Mouse (Mus musculus) urinary bladder, adult 18-20 months (tissue): ENCODE data around the gene Olfr1286.

Source experiments
- DNase-seq, 2 experiments: peaks; one replicate each; pipeline ENCODE4 v3.0.0; 2022; ENCODE audit warnings: low spot score in 2 of 2, mixed read lengths in 2 of 2

The Olfr1286 gene

DNA sequence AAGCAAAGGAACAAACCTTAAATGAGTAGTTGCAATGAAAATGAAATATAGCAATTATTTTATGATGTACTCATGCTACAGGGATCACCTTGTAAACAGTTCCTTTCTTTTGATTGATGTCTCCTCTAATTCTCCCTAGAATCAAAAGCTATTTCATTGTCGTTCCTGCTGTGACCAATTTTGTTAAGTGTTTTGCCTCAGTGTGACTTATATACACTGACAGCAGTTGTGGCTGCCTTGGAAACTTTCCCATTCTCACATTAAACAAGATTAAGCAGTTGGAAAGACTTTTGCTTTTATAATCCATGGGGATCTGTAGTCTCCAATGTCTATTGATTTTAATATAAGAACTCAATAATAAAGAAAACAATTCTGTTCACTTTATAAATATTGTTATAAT, at the start of gene Olfr1286:
TSS of gene Olfr1286 (minus strand) at position 185 of the 400 bp plus-strand sequence.
- no peak for DNase-seq

DNA sequence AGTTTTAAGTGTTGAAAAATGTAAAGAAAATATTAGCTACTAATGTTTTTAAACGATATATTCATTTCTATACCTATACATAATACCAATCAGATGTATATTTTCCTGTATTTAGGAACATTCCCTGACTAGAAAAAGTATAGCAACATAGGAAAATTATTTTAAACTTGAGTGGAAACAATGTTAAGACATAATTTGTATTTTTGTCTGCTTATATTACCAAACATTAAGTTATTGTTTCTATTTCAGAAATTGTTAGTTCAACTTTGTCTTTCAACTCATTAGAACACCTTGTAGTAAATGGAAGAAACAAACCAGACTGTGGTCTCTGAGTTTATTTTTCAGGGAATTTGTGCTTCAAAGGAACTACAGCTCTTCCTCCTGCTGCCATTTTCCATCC, 25.9 kb upstream of the Olfr1286 start, which contains the start of gene Olfr1287:
TSS of gene Olfr1287 (plus strand) at position 301 of the 400 bp plus-strand sequence.
- DNase-seq, result no peak

DNA sequence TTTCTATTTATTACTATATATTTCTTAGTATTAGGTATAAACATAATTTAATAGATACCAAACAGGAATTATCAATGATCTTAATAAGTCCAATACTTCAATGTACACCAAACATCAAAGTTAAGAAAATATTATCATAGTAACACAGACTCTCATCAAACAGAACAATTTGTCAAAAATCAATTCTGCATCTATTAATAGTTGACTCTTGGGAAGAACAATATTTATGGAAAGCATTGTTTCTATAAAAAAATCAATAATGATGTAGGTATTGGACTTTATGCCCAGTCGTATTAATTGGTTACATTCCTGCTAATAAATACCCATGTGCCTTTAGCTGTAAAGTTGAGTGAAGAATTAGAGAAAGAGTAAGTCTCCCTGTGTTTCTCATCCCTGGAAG, 47.7 kb downstream of the Olfr1286 start, which contains the start of gene Olfr1284:
TSS of gene Olfr1284 (plus strand) at position 301 of the 400 bp plus-strand sequence.
- DNase-seq, result no peak
